Mouse (Mus musculus) thymus, postnatal 14 days (tissue): ENCODE measurements around the gene Scn2b.

ENCODE experiments used
- DNase-seq: peaks from one replicate; pipeline ENCODE4 v3.0.0; 2021

Scn2b gene

DNA sequence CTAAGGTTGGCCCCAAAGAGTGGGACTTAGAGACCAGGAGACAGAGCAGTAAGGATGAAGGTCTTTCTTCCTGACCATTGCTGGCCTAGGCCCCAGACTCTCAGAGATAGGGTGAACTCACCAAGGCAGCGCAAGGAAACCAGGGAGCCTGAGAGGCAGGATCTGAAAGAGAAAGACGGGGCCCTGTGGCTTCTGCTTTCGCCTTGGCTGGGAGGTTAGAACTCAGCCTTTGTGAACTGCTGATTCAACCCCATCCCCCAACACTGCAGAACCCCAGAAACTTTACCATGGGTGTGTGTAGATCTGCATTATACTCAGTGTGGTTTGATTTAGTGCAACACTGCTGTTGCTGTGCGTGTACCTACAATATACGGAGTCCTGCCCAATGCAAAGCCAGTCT, 61.7 kb downstream of the Scn2b start:
- peak; percentile 61 for DNase-seq
